Mouse (Mus musculus): ENCODE data around the gene Mocs2.

GRCm38 (mm10) chr13:114852264-114853111 is 34.5 kb downstream of the Mocs2 start:
- TF ChIP-seq CTCF (IDR thresholded peaks at IDR 0.05; ENCODE audit: extremely low read depth, insufficient read length, insufficient replicate concordance, low read depth, low read length) (no peak), POLR2A (IDR thresholded peaks at IDR 0.05; ENCODE audit: low read depth, low read length) (no peak)

Measured in small intestine, adult 2 months (tissue).